Mouse (Mus musculus) left cerebral cortex, postnatal 4 days (tissue): ENCODE measurements around the gene Ccdc33. TPM values are rescaled to one million over a fixed set of nuclear protein-coding genes. Genes with fewer than 3 reads are reported as not detected.

ENCODE experiments used
- DNase-seq: peaks from one replicate; pipeline ENCODE4 v3.0.0-alpha.2; 2022
- intact Hi-C: fragments of 180-260 bp; cut with DNase I; formaldehyde crosslinking; loops from one replicate; pipeline ENCODE4 v1.15.1; 2025
- total RNA-seq, 2 experiments: library from RNA; stranded (reverse); gene quantifications; 2 replicates each; pipeline ENCODE4 v1.2.3; 2021

Gene Ccdc33
- total RNA-seq, 2 experiments from 2014 or later: 0.62 to 0.66 TPM

GRCm38 (mm10) chr9:58053102-58053501 is 65.5 kb downstream of the Ccdc33 start:
- DNase-seq: peak; percentile 87
- intact Hi-C loops: loop anchor here (5.0 kb wide), 1 partner anchor 149 kb away; the partner anchor contains the start of genes Islr and Islr2

- DNase-seq: no peak
- intact Hi-C loops: loop anchor here (5.0 kb wide), 1 partner anchor 150 kb away; the partner anchor contains the start of genes Islr and Islr2
Observed at GRCm38 (mm10) chr9:58051937-58052336, 66.7 kb downstream of the Ccdc33 start.

- intact Hi-C loops: loop anchor here (5.0 kb wide), 1 partner anchor 152 kb away; the partner anchor contains the start of genes Islr and Islr2
- DNase-seq: no peak
Observed at GRCm38 (mm10) chr9:58049861-58050260, 68.8 kb downstream of the Ccdc33 start.

- intact Hi-C loops: no loop called here
- DNase-seq: peak; percentile 52
Observed at GRCm38 (mm10) chr9:58049186-58049585, 69.4 kb downstream of the Ccdc33 start.

- DNase-seq: no peak
- intact Hi-C loops: no loop called here
Observed at GRCm38 (mm10) chr9:58048621-58049020, 70.0 kb downstream of the Ccdc33 start.

GRCm38 (mm10) chr9:58047061-58047460 is 71.6 kb downstream of the Ccdc33 start:
- DNase-seq: no peak
- intact Hi-C loops: no loop called here

GRCm38 (mm10) chr9:58045646-58046045 is 73.0 kb downstream of the Ccdc33 start:
- DNase-seq: no peak
- intact Hi-C loops: no loop called here

- DNase-seq: peak; percentile 56
- intact Hi-C loops: no loop called here
Observed at GRCm38 (mm10) chr9:58044828-58045227, 73.8 kb downstream of the Ccdc33 start.

- peak; percentile 55 for DNase-seq
- intact Hi-C loops: no loop called here
Observed at GRCm38 (mm10) chr9:58043496-58044017, 75.1 kb downstream of the Ccdc33 start.

- intact Hi-C loops: no loop called here
- no peak for DNase-seq
Observed at GRCm38 (mm10) chr9:58042391-58042790, 76.2 kb downstream of the Ccdc33 start.

- intact Hi-C loops: no loop called here
- no peak for DNase-seq
Observed at GRCm38 (mm10) chr9:58040977-58041376, 77.6 kb downstream of the Ccdc33 start.

- DNase-seq: peak; percentile 87
- intact Hi-C loops: loop anchor here (10.0 kb wide), 1 partner anchor 246 kb away; no protein-coding TSS in a partner anchor
Observed at GRCm38 (mm10) chr9:58038500-58039168, 80.0 kb downstream of the Ccdc33 start.

GRCm38 (mm10) chr9:58036961-58037360 is 81.7 kb downstream of the Ccdc33 start:
- no peak for DNase-seq
- intact Hi-C loops: loop anchor here (10.0 kb wide), 1 partner anchor 248 kb away; no protein-coding TSS in a partner anchor

- intact Hi-C loops: loop anchor here (10.0 kb wide), 1 partner anchor 249 kb away; no protein-coding TSS in a partner anchor
- DNase-seq: no peak
Observed at GRCm38 (mm10) chr9:58035951-58036698, 82.5 kb downstream of the Ccdc33 start.

- DNase-seq: peak; percentile 84
- intact Hi-C loops: loop anchor here (10.0 kb wide), 1 partner anchor 249 kb away; no protein-coding TSS in a partner anchor
Observed at GRCm38 (mm10) chr9:58035519-58035918, 83.1 kb downstream of the Ccdc33 start.

GRCm38 (mm10) chr9:58031895-58032294 is 86.7 kb downstream of the Ccdc33 start:
- intact Hi-C loops: loop anchor here (10.0 kb wide), 1 partner anchor 253 kb away; no protein-coding TSS in a partner anchor
- peak; percentile 66 for DNase-seq

- intact Hi-C loops: loop anchor here (10.0 kb wide), 1 partner anchor 255 kb away; no protein-coding TSS in a partner anchor
- DNase-seq: no peak
Observed at GRCm38 (mm10) chr9:58029635-58030034, 89.0 kb downstream of the Ccdc33 start.

GRCm38 (mm10) chr9:58028841-58029240 is 89.8 kb downstream of the Ccdc33 start:
- no peak for DNase-seq
- intact Hi-C loops: no loop called here

GRCm38 (mm10) chr9:58027426-58028180 is 91.0 kb downstream of the Ccdc33 start:
- DNase-seq: no peak
- intact Hi-C loops: no loop called here

- DNase-seq: no peak
- intact Hi-C loops: no loop called here
Observed at GRCm38 (mm10) chr9:58025995-58026394, 92.6 kb downstream of the Ccdc33 start.
